Mouse (Mus musculus): Measurements from ENCODE around the gene Rab3c. TPM values are rescaled to one million over a fixed set of nuclear protein-coding genes. Genes with fewer than 3 reads are reported as not detected.

Rab3c gene
- total and polyA plus RNA-seq, 3 experiments: not detected

GRCm38 (mm10) chr13:110158588-110159519 is 121.9 kb downstream of the Rab3c start:
- Histone ChIP-seq H3K27ac (ENCODE audit: insufficient read depth, low read depth) (no peak overlapping the region), H3K9me3 (replicated peaks; ENCODE audit: low read length) (peaks cover 8% of the 10 kb centered on the region), H3K36me3 (replicated peaks in 1 of 2; ENCODE audit: control insufficient read depth in 1 of 2, insufficient read depth in 1 of 2, low read length in 1 of 2) (no peaks in the 10 kb centered on the region), H3K4me1 (ENCODE audit: control insufficient read depth in 1 of 2, insufficient read depth in 2 of 2) (no peaks in the 10 kb centered on the region), H3K79me2 (replicated peaks; ENCODE audit: control insufficient read depth, extremely low read depth, insufficient read depth, poor library complexity, severe bottlenecking) (no peaks in the 10 kb centered on the region), H3K9ac (ENCODE audit: insufficient read depth, low read depth) (no peak overlapping the region), H3K27me3 (replicated peaks) (no peaks in the 10 kb centered on the region), H3K4me3 (replicated peaks in 1 of 3; ENCODE audit: low read depth in 2 of 3, low read length in 2 of 3, poor library complexity in 1 of 3) (no peak overlapping the region), H3K4me2 (ENCODE audit: insufficient read depth, low read depth, poor library complexity, severe bottlenecking) (no peak overlapping the region)
- dilution Hi-C loops (cut with MboI; ENCODE audit: extremely low pct_ligation_motif_present, extremely low pct_unique_long_range_greater_than_20kb, low sequenced_read_pairs): no loop called here
- in situ Hi-C loops (cut with MboI; ENCODE audit: low pct_ligation_motif_present, low pct_unique_long_range_greater_than_20kb, low sequenced_read_pairs): no loop called here
- no peak for TF ChIP-seq RAD21 (IDR thresholded peaks at IDR 0.05; ENCODE audit: low read depth, low read length)
- TF ChIP-seq JUND (conservative IDR thresholded peaks at IDR 0.05; ENCODE audit: low read depth, low read length): no peak
- TF ChIP-seq PAX5 (IDR thresholded peaks at IDR 0.05; ENCODE audit: low read length): no peak
- no peak for TF ChIP-seq ZKSCAN1 (IDR thresholded peaks at IDR 0.05; ENCODE audit: borderline replicate concordance, low read depth, low read length)
- TF ChIP-seq TBP (conservative IDR thresholded peaks at IDR 0.05; ENCODE audit: low read depth, low read length): no peak
- no peak for TF ChIP-seq GABPA (IDR thresholded peaks at IDR 0.05; ENCODE audit: insufficient replicate concordance, low read depth, low read length)
- DNase-seq (ENCODE audit: extremely low read depth): no peak

GRCm38 (mm10) chr13:110145545-110145944 is 135.3 kb downstream of the Rab3c start:
- no peak overlapping the region for H3K4me3 ChIP-seq (replicated peaks in 1 of 3; ENCODE audit: low read depth in 2 of 3, low read length in 2 of 3, poor library complexity in 1 of 3)
- TF ChIP-seq ZC3H11A (IDR thresholded peaks at IDR 0.05; ENCODE audit: low read depth, low read length) (no peak), MAFK (IDR thresholded peaks at IDR 0.05; ENCODE audit: insufficient replicate concordance, low read length) (no peak), NRF1 (IDR thresholded peaks at IDR 0.05; ENCODE audit: low read depth, low read length) (no peak), GABPA (IDR thresholded peaks at IDR 0.05; ENCODE audit: insufficient replicate concordance, low read depth, low read length) (no peak)
- no peaks in the 10 kb centered on the region for H3K4me1 ChIP-seq (ENCODE audit: control insufficient read depth in 1 of 2, insufficient read depth in 2 of 2)
- no peak overlapping the region for H3K4me2 ChIP-seq (ENCODE audit: insufficient read depth, low read depth, poor library complexity, severe bottlenecking)
- in situ Hi-C loops (cut with MboI; ENCODE audit: low pct_ligation_motif_present, low pct_unique_long_range_greater_than_20kb, low sequenced_read_pairs): no loop called here
- H3K79me2 ChIP-seq (replicated peaks; ENCODE audit: control insufficient read depth, extremely low read depth, insufficient read depth, poor library complexity, severe bottlenecking): no peaks in the 10 kb centered on the region
- peaks cover 5% of the 10 kb centered on the region for H3K9me3 ChIP-seq (replicated peaks; ENCODE audit: low read length)
- no peak overlapping the region for H3K27ac ChIP-seq (ENCODE audit: insufficient read depth, low read depth)
- dilution Hi-C loops (cut with MboI; ENCODE audit: extremely low pct_ligation_motif_present, extremely low pct_unique_long_range_greater_than_20kb, low sequenced_read_pairs): no loop called here
- H3K9ac ChIP-seq (ENCODE audit: insufficient read depth, low read depth): no peak overlapping the region
- no peaks in the 10 kb centered on the region for H3K36me3 ChIP-seq (replicated peaks in 1 of 2; ENCODE audit: control insufficient read depth in 1 of 2, insufficient read depth in 1 of 2, low read length in 1 of 2)
- no peaks in the 10 kb centered on the region for H3K27me3 ChIP-seq (replicated peaks)
- no peak for DNase-seq (ENCODE audit: extremely low read depth)

- in situ Hi-C loops (cut with MboI; ENCODE audit: low pct_ligation_motif_present, low pct_unique_long_range_greater_than_20kb, low sequenced_read_pairs) (no loop called here), dilution Hi-C loops (cut with MboI; ENCODE audit: extremely low pct_ligation_motif_present, extremely low pct_unique_long_range_greater_than_20kb, low sequenced_read_pairs) (no loop called here)
- no peak for TF ChIP-seq RCOR1 (conservative IDR thresholded peaks at IDR 0.05; ENCODE audit: low read depth, low read length)
- TF ChIP-seq PAX5 (IDR thresholded peaks at IDR 0.05; ENCODE audit: low read length): no peak
- TF ChIP-seq BHLHE40 (IDR thresholded peaks at IDR 0.05; ENCODE audit: low read depth, low read length): no peak
- no peak for TF ChIP-seq UBTF (IDR thresholded peaks at IDR 0.05; ENCODE audit: low read depth, low read length)
- TF ChIP-seq MAZ (IDR thresholded peaks at IDR 0.05; ENCODE audit: low read depth, low read length): no peak
- no peak for TF ChIP-seq JUN (IDR thresholded peaks at IDR 0.05; ENCODE audit: insufficient read depth, low read depth, low read length)
- no peak for TF ChIP-seq ZMIZ1 (IDR thresholded peaks at IDR 0.05; ENCODE audit: low read depth, low read length)
- no peak for TF ChIP-seq USF2 (conservative IDR thresholded peaks at IDR 0.05; ENCODE audit: low read depth, low read length)
- TF ChIP-seq CTCF (conservative IDR thresholded peaks at IDR 0.05 in 1 of 2, IDR thresholded peaks at IDR 0.05 in 1 of 2; ENCODE audit: low read depth in 2 of 2, low read length in 2 of 2): no peak
- no peak for TF ChIP-seq TCF12 (IDR thresholded peaks at IDR 0.05; ENCODE audit: low read depth, low read length)
- TF ChIP-seq ETS1 (conservative IDR thresholded peaks at IDR 0.05; ENCODE audit: low read depth, low read length): no peak
- TF ChIP-seq CHD2 (IDR thresholded peaks at IDR 0.05; ENCODE audit: low read length): no peak
- no peak for TF ChIP-seq HCFC1 (IDR thresholded peaks at IDR 0.05; ENCODE audit: low read depth, low read length)
- H3K9me3 ChIP-seq (replicated peaks; ENCODE audit: low read length): peaks cover 7% of the 10 kb centered on the region
- no peak overlapping the region for H3K4me3 ChIP-seq (replicated peaks in 1 of 3; ENCODE audit: low read depth in 2 of 3, low read length in 2 of 3, poor library complexity in 1 of 3)
- H3K79me2 ChIP-seq (replicated peaks; ENCODE audit: control insufficient read depth, extremely low read depth, insufficient read depth, poor library complexity, severe bottlenecking): no peaks in the 10 kb centered on the region
- no peak overlapping the region for H3K9ac ChIP-seq (ENCODE audit: insufficient read depth, low read depth)
- H3K36me3 ChIP-seq (replicated peaks in 1 of 2; ENCODE audit: control insufficient read depth in 1 of 2, insufficient read depth in 1 of 2, low read length in 1 of 2): no peaks in the 10 kb centered on the region
- H3K4me2 ChIP-seq (ENCODE audit: insufficient read depth, low read depth, poor library complexity, severe bottlenecking): no peak overlapping the region
- H3K27me3 ChIP-seq (replicated peaks): no peaks in the 10 kb centered on the region
- no peaks in the 10 kb centered on the region for H3K4me1 ChIP-seq (ENCODE audit: control insufficient read depth in 1 of 2, insufficient read depth in 2 of 2)
- H3K27ac ChIP-seq (ENCODE audit: insufficient read depth, low read depth): no peak overlapping the region
- no peak for DNase-seq (ENCODE audit: extremely low read depth)
Observed at GRCm38 (mm10) chr13:110145019-110145418, 135.8 kb downstream of the Rab3c start.
